Mouse (Mus musculus) midbrain, embryonic 11.5 days (tissue): ENCODE measurements around the gene Tefm. TPM values are rescaled to one million over a fixed set of nuclear protein-coding genes. Genes with fewer than 3 reads are reported as not detected.

Source experiments
- ATAC-seq: fragments of 200-750 bp; cut with Nextera tagmentation; 2 replicates; pipeline ENCODE4 v1.8.0; 2017; ENCODE audit warnings: moderate TSS enrichment, moderate library complexity; ENCODE audit not compliant: low FRiP score
- DNase-seq: peaks from one replicate; pipeline ENCODE4 v3.0.0; 2015; ENCODE audit warnings: low spot score; ENCODE audit errors: missing footprints
- H3K27ac ChIP-seq: fragments of 300-500 bp; sonication (generic); 2 replicates; pipeline ENCODE4 v1.5.1; 2014; ENCODE audit warnings: low read depth, low read length
- H3K27me3 ChIP-seq: fragments of 300-500 bp; sonication (generic); 2 replicates; pipeline ENCODE4 v1.6.1; 2014; ENCODE audit warnings: mild to moderate bottlenecking, low read length, moderate library complexity, mixed read lengths; ENCODE audit not compliant: control insufficient read depth, insufficient read depth
- H3K36me3 ChIP-seq: fragments of 300-500 bp; sonication (generic); 2 replicates; pipeline ENCODE4 v1.6.1; 2014; ENCODE audit warnings: mild to moderate bottlenecking, low read length, moderate library complexity, mixed read lengths; ENCODE audit not compliant: control insufficient read depth, insufficient read depth
- H3K4me1 ChIP-seq: fragments of 300-500 bp; sonication (generic); 2 replicates; pipeline ENCODE4 v1.6.1; 2014; ENCODE audit warnings: low read length; ENCODE audit not compliant: control insufficient read depth, insufficient read depth
- H3K4me2 ChIP-seq: fragments of 300-500 bp; sonication (generic); 2 replicates; pipeline ENCODE4 v1.6.1; 2014; ENCODE audit warnings: mild to moderate bottlenecking, moderate library complexity
- H3K4me3 ChIP-seq: fragments of 300-500 bp; sonication (generic); 2 replicates; pipeline ENCODE4 v1.5.1; 2014; ENCODE audit warnings: low read depth, low read length
- H3K9ac ChIP-seq: fragments of 300-500 bp; sonication (generic); 2 replicates; pipeline ENCODE4 v1.6.1; 2014; ENCODE audit warnings: low read length
- H3K9me3 ChIP-seq: fragments of 300-500 bp; sonication (generic); 2 replicates; pipeline ENCODE4 v1.6.1; 2016; ENCODE audit warnings: low read length; ENCODE audit not compliant: control insufficient read depth
- WGBS: fragments of 180-500 bp; shearing (Covaris S2); extraction: QIAGEN DNeasy Blood & Tissue Kit; methylation state at CpG from one replicate; pipeline ENCODE4 v1.1.7; 2014; 5-methylcytosine and 5-hydroxymethylcytosine counted together
- polyA plus RNA-seq: library from polyadenylated mRNA; unstranded; fragments of >200 nt; fragmentation: Nextera tagmentation; extraction: Ambion mirVana; gene quantifications from 2 replicates; pipeline ENCODE4 v1.2.1, GENCODE M21; 2014

Gene Tefm
- polyA plus RNA-seq, 1 experiment from 2014 or later = 30.3 TPM

DNA sequence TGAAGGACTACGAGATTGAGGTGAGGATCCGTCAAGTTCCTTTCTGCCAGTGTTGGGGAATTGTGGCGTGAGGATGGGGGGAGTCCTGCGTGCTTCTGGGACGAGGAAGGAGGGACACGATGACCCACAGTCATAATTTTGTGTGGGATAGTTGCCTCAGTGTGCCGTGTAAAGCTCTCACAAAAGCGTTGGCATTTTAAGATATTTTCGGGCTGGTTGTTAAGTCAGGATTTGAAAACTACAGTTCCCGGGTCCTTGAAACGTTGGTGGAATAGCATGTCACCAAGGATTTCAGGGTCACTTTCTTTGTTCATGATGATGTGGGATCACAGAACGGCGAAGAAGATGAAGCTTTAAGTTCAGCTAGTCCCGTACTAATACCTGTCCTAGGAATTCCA, 52.2 kb downstream of the Tefm start:
- no peak overlapping the region for H3K27ac ChIP-seq
- H3K9me3 ChIP-seq = no peaks in the 10 kb centered on the region
- no peak for DNase-seq
- no peaks in the 10 kb centered on the region for H3K36me3 ChIP-seq
- peak overlapping the region; percentile 65 for H3K4me3 ChIP-seq
- peaks cover 5% of the 10 kb centered on the region; the same call in 1 of the 2 replicates for H3K4me1 ChIP-seq
- peak overlapping the region; percentile 61 for H3K4me2 ChIP-seq
- no peaks in the 10 kb centered on the region for H3K27me3 ChIP-seq
- peak overlapping the region; percentile 74 for H3K9ac ChIP-seq
- no peak for ATAC-seq
- under 1% methylated on average over 14 of the region's 14 CpGs for WGBS

DNA sequence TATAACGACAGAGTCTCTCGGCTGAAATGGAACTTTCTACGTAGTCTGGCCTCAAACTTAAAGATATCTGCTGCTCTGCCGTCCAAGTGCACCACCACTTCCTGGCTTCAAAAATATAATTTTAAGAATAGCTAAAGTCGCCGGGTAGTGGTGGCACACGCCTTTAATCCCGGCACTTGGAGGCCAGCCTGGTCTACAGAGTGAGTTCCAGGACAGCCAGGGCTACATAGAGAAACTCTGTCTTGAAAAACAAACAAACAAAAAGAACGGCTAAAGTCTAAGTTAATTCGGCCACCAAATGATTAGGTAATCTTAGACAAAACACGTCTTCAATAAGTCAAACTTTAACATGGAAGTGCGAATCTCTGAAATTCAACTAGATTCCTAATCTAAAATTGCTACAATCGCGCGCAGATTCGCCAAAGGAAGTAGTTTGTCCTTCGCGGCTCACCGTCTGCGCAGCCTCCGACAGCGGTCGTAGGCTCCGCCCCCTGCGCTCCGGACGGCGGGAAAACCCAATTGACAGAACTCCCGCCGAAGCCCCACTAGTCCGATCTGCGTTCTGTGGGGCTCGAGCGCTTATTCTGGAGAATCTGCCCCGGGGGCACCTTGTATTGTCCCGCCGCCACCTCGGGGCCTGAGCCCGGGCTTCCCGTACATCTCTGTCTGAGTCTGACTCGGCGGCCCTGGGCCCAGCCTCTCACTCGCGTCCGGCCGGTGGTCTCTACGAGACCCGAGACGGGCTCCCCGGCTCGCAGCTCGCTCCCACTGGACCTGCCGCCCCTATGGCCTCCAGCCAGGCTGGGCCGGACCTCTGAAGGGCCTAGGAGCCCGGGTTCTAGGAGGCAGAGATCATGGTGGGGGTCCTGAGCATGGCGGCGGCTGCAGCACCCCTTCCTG, 52.8 kb downstream of the Tefm start, which contains the start of gene Atad5:
Gene Atad5, plus strand, starts transcription at position 484 of the 900 bp plus-strand sequence.
- Histone ChIP-seq H3K36me3 (no peaks in the 10 kb centered on the region), H3K9me3 (no peaks in the 10 kb centered on the region), H3K27ac (no peak within 1 kb of the TSS; the same call in 1 of the 2 replicates), H3K4me2 (peak within 1 kb of the TSS; percentile 61), H3K9ac (peak within 1 kb of the TSS; percentile 74), H3K27me3 (no peaks in the 10 kb centered on the region), H3K4me3 (peak within 1 kb of the TSS; percentile 65), H3K4me1 (peaks cover 5% of the 10 kb centered on the region; the same call in 1 of the 2 replicates)
- 6% methylated on average over 56 of the region's 57 CpGs for WGBS
- DNase-seq (peak; percentile 99), ATAC-seq (peak; percentile 84)

DNA sequence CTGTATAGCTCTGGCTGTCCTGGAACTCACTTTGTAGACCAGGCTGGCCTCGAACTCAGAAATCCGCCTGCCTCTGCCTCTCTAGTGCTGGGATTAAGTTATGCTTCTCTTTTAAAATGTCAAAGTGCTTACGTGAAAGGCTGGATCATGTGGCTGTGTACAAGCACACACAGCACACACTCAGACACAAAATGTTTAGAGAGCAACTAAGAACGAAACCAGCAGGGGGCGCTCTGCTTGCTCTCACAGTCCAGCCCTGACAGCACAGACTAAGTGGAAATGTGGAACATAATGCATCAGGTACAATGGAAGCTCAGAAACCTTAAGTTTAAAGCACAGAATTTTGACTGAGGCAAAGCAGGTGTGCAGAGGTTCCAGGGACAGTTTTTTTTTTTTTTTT, 55.1 kb downstream of the Tefm start:
- ATAC-seq = peak; percentile 74
- 8% methylated on average over 5 of the region's 5 CpGs for WGBS

More for the DNA sequence above, 55.1 kb downstream of the Tefm start:
- Histone ChIP-seq H3K9me3 (no peaks in the 10 kb centered on the region), H3K27ac (no peak overlapping the region), H3K4me2 (no peak overlapping the region), H3K4me3 (no peak overlapping the region), H3K4me1 (peaks cover 5% of the 10 kb centered on the region; the same call in 1 of the 2 replicates), H3K9ac (no peak overlapping the region), H3K27me3 (no peaks in the 10 kb centered on the region), H3K36me3 (no peaks in the 10 kb centered on the region)
- DNase-seq = peak; percentile 98

Other genes with a start within 250 kb of the Tefm start
- gene Utp6, start 179.8 kb downstream of the Tefm start, polyA plus RNA-seq = 89.0 and 98.6 TPM in 2 replicates
- 28.4 and 30.0 TPM in 2 replicates for gene Suz12, start 149.1 kb downstream of the Tefm start, polyA plus RNA-seq
- 29.2 and 30.4 TPM in 2 replicates for gene Crlf3, start 61.2 kb downstream of the Tefm start, polyA plus RNA-seq
- gene Atad5, start 52.8 kb downstream of the Tefm start, polyA plus RNA-seq = 19.1 and 20.1 TPM in 2 replicates
- gene Adap2, start 11.9 kb upstream of the Tefm start, polyA plus RNA-seq = 1.6 and 1.8 TPM in 2 replicates
- 2.1 and 2.8 TPM in 2 replicates for gene Rnf135, start 41.7 kb upstream of the Tefm start, polyA plus RNA-seq
- gene Rhot1, start 66.8 kb upstream of the Tefm start, polyA plus RNA-seq = 66.0 and 79.2 TPM in 2 replicates
- 14.9 and 15.2 TPM in 2 replicates for gene Rhbdl3, start 158.7 kb upstream of the Tefm start, polyA plus RNA-seq
- 21.6 and 26.5 TPM in 2 replicates for gene 5730455P16Rik, start 235.9 kb upstream of the Tefm start, polyA plus RNA-seq
- 338 and 371 TPM in 2 replicates for gene Zfp207, start 241.1 kb upstream of the Tefm start, polyA plus RNA-seq